Mouse (Mus musculus) 3T3-L1 (cell line): Measurements from ENCODE around the gene Ipo5.

Experiments
- DNase-seq: peaks from one replicate; pipeline ENCODE4 v3.0.0-alpha.2; 2015; ENCODE audit warnings: low read depth, low spot score

The Ipo5 gene

GRCm38 (mm10) chr14:120910733-120911324 is at the start of gene Ipo5:
Ipo5 (plus strand) TSS chr14:120911224.
- peak; percentile 87 for DNase-seq

DNA sequence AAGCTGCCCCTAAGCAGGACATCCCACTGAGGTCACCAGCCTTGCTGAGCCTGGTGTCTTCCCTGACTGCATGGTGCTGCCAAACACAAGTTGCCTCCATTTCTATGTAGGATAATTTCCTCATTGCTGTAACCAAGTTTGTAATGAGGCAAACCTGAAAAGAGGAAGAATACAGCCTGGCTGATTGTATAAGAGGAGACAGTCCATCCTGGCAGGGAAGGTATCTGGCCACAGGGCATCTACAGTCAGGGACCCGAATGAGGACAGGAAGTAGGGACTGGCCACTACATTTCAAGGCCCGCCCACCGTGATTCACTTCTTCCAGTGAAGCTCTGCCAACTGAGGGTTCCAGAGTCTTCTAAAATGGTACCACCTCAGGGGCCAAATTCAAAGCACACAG is 47.8 kb upstream of the Ipo5 start:
- peak; percentile 26 for DNase-seq

- no peak for DNase-seq
Measured at GRCm38 (mm10) chr14:120864896-120865295, 46.1 kb upstream of the Ipo5 start.

DNA sequence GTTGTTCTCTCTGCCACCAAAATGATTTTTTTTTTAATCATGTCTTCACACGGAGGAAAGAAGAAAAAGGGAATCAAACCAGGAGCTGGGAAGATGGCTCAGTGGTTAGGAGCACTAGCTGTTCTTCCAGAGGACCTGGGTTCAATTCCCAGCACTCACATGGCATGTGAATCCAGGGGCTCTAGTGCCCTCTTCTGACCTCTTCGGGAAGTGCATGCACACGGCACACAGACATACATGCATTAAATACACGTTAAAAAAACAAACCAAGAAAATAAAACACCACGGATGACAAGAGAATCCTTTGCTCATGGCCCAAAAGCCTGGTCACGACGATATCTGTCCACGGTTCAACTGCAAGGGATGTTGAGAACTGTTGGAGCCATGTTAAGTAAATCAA is 44.5 kb upstream of the Ipo5 start:
- no peak for DNase-seq

DNA sequence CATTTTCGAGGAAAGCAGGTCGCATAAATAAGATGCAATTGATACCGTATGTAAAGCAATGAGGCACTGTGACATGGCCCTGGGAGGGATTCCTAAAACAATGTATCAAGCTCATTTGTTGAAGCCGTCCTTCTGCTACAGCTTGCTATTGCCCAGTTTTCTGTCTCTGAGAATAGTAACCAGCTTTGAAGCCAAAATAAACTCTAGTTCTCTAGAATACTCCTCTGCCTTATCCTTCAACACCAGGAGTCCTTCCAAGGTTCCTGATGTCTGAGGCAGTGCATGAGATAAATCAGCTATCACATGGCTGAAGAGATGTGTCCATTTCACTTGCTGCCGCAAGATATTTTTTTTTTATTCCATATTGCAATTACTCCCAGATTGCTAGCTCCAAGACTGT is 43.9 kb upstream of the Ipo5 start:
- DNase-seq = no peak

GRCm38 (mm10) chr14:120868494-120868893 is 42.5 kb upstream of the Ipo5 start:
- peak; percentile 81 for DNase-seq

DNA sequence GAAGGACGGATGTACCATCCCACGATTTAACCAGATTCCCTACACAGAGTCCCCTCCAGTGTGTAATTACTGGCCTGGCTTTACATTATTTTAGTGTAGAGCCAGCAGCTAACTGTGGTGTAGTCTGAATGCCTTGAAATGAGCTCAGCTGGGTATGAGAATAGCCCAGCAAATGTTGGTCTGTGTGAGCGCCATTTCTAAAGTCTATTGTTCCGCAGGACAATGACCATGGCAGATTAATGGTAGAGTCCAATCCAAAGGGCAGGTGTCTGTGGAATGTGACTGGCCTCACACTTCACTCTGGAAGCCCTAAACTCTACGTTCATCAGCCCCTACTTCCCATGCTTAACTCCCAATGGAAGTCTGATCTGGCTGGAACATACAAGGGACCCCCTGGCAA is 40.3 kb upstream of the Ipo5 start:
- DNase-seq = no peak

DNA sequence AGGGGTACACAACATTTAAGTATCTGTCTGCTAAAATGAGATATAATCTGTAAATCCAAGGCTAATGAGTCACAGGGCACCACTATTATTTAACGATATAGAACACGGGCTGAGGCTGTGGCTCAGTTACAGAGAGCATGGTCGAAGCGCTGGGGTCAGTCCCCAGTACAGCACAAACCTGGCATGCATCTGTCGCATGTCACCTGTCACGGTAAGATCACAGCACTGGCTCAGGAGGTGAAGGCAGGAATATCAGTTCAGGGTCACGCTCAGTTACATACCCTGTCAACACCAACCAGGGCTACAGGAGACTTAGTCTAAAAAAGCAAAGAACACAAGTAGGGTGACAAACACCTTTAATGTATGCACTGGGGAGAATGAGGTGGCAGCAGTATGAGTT is 36.6 kb upstream of the Ipo5 start:
- DNase-seq = no peak

DNA sequence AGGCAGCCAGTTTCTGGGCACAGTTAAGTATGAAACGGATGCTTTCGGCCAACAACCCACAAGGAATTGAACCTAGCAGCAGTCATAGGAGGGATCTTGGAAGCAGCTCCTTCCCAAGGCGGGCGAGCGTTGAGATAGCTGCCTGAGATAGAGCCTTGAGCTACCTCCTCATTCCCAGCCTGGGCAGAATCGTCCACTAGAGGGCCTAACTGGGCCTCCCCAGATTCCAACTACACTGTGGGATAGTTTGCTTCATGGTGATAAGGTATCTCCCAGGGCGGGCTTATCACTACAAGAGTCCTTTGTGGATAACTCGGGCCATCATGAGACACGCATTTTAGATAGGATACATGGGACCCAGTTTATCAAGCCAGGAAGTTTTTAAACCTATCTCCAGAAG is 35.9 kb upstream of the Ipo5 start:
- DNase-seq = no peak

DNA sequence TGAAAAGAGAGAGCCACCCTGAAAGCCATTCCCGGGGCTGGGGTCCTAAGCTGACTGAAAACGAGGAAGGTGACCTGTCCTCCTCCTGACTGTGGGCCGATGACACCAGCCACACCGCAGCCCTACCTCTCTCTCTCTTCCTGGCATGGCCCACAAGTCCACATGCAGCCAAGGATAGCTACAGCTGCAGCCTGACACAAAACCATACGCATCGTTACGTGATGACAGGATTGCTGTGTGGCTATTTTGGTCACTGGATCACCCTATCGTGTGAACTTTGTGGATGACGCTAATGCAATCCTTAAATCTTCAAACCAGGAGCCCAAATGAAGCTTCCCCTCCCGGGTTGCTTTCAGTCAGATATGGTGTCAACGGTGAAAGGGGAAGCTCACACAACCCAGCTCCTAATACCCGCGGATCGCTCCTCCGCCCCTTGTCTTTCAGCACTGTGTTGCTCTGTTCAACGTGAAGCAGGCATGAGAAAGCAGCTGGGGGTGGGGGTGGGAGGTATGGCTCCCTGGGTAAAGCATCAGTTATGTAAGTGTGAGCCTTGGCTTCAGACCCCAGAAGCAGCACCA is 35.1 kb upstream of the Ipo5 start:
- DNase-seq = no peak

- no peak for DNase-seq
Measured at GRCm38 (mm10) chr14:120877147-120877546, 33.9 kb upstream of the Ipo5 start.

DNA sequence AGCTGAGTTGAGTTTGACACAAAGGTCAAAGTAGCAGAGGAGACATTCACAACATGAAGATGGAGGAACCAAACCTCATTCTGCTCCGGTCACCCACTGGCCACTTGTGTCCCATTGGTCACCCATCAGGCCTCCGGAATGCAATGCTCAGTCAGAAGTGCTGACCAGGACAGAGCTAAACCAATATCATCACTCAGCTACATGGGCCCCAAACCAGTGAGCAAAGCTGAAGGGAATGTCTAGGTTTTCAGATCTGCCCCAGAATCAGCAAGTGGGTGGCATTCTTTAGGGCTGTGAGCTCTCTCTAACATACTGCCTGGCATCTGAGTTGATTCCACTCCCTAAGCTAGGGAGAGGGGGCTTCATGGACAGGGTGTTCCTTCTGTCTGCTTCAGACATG is 32.0 kb upstream of the Ipo5 start:
- no peak for DNase-seq

DNA sequence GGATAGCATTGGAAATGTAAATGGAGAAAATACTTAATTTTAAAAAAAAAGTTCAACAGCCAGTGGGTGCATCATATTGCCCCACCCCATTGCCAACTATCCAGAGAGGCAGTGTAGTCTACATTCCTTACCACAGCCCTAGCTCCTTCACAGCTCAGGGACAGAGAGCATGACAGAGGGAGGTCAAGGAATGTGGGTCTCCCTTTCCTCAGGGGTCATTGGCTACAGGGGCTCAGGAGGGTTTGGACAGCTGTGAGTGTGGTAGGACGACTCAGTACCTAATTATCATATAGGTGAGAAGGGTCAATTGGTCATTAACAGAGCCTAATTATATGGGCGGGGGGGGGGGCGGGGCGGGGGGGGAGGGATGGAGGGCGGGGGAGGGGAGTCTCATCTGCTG is 30.4 kb upstream of the Ipo5 start:
- DNase-seq = no peak

- no peak for DNase-seq
Measured at GRCm38 (mm10) chr14:120881054-120881453, 30.0 kb upstream of the Ipo5 start.

- DNase-seq = peak; percentile 54
Measured at GRCm38 (mm10) chr14:120888681-120889080, 22.3 kb upstream of the Ipo5 start.

DNA sequence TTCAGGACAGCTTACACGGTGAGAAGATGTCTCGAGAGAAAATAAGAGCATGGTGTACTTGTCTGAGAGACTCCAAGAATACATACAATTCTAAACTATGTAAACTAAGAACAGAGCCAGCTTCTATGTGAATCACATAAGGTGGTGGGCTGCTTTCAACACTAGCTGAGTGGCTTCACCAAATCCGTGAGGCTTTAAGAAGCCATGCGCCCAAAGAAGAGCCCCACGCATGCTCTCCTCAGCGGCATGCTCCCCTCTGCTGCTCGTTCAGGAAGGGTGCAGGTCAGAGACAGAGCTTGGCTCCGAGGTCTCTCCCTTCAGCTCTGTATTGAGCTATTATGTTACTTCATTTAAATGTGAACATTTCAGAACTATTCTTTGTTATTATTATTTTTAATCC is 18.7 kb upstream of the Ipo5 start:
- no peak for DNase-seq

GRCm38 (mm10) chr14:120896613-120897012 is 14.4 kb upstream of the Ipo5 start:
- no peak for DNase-seq

DNA sequence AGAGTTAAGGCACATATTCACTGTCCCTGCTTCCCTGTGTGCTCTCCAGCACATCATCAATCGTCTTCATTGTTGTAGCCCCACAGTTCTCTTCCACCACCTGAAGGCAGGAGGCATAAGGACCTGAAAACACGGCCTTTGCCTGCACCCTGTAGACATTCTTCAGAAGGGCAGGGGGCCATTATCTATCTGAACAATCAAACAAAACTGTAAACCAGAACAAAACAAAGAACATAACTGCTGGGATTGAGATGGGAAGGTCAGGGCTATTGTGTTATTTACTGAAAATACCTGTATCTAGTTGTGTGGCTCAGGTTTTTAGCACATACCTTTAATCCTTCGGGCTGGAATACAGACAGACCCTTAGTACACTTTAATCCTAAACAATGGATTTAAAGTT is 12.1 kb upstream of the Ipo5 start:
- DNase-seq = no peak

- DNase-seq = peak; percentile 41
Measured at GRCm38 (mm10) chr14:120909396-120909795, 1.6 kb upstream of the Ipo5 start.

GRCm38 (mm10) chr14:120910320-120910719 is 704 bp upstream of the Ipo5 start:
- DNase-seq = peak; percentile 71

DNA sequence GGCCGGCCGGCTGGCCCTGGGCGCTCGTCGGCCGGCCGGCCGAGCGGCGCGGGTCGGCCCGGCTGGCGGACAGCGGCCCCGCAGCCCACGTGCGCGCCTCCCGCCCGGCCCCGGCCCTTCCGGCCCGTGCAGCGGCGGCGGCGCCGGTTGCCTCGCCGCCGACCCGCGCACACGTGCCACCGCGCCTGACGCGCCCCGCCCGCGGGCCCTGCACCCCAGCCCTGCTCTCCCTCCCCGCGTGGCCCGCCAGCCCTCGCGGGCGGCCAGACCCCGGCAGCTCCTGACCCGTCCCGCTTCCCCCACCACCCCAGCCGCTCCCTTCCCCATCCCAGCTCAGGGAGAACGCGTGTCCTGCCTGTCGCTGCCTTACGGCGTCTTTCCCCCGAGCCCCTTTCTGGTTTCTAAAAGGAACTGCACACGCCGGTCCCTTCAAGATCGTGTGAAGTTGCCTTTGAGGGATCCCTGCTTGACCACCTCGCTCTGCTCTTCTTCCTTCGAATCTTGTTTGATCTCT is 421 bp downstream of the Ipo5 start:
- peak; percentile 56 for DNase-seq

GRCm38 (mm10) chr14:120912090-120912710 is 1.2 kb downstream of the Ipo5 start:
- peak; percentile 27 for DNase-seq

- peak; percentile 42 for DNase-seq
Measured at GRCm38 (mm10) chr14:120912916-120913315, 1.9 kb downstream of the Ipo5 start.
